Mouse (Mus musculus) heart, postnatal 36 days (tissue): ENCODE results near the gene Ddah2. TPM values are rescaled to one million over a fixed set of nuclear protein-coding genes. Genes with fewer than 3 reads are reported as not detected.
A peak's percentile ranks its signal among the peaks of the same experiment; 100 is the strongest.

ENCODE experiments used
- DNase-seq, 2 experiments: peaks; one replicate each; pipeline ENCODE4 v3.0.0; 2021 to 2022
- intact Hi-C: fragments of 180-260 bp; cut with DNase I; formaldehyde crosslinking; loops from one replicate; pipeline ENCODE4 v1.15.1; 2025
- total RNA-seq, 2 experiments: library from RNA; stranded (reverse); gene quantifications; 2 replicates each; pipeline ENCODE4 v1.2.3; 2021

Ddah2 gene
- total RNA-seq, 2 experiments from 2014 or later: 27.5 to 27.6 TPM

DNA sequence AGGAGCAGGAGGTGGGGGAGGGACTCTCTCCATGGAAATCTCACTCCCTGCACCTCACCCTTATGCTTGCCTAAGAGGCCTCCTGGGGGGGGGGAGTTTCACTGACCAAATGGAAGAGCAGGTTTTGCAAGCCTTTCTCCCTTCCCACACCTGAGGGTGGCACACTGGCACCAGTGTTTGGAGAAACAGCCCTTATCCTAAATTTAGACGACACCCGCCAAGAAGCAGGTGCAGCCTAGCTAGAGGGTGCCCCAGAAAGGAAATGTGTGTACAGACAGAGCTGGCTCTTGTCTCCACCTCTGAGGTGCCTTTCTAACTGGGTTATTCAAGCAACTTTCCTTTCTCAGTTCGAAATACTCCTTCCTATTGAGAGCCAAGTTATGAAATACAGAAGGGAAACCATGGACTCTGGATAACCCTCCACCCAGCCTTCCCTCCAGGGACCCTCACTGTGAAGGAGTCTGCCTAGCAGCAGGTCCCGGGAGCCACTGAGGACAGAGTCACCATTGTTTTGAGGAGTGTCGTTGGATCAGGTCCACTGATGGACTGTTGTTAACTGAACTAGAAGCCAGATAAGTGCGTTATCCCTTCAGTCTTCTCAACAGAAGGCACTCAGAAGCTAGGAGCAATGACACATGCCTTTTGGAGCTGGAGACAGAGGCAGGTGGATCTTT lies 11.9 kb downstream of the Ddah2 start:
- DNase-seq: no peak
- intact Hi-C loops: no loop called here

DNA sequence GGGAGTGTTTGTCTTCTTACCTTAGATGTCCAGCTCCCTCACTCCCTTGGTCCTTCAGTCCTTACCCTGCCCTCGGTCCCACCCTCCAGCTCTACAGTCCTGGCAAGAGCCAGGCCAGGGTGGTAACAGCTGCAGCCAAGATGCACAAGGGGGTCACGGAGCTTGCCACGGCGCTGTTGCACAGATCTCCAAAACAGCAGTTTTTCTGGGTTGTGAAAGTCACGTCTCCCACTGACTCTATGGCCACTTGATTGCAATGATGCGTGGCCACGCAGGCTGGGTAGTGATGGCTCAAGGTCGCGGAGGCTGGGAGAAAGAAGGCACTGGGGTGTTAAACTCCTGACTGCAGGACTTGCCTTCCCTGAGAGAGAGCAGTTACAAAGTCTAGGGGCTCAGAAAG lies 12.6 kb downstream of the Ddah2 start:
- DNase-seq: no peak

DNA sequence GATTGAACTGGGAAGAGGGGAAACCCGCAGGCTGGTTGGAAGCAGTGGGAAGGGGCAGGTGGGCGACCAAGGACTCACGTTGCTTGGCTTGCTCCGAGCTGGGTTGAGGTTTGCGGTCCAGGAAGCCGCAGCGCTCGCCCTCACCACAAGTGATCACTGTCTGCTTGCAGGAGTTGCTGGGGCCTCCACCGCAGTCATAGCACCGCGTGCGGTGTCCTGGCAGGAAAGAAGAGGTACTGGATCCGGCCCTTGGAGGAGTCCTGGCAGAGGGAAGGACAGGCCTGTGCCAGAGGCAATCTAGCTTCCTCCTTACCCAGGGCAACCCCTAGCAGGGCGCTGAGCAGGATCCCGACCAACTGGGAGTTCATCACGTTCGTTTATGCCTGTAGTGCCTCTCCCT lies 15.3 kb downstream of the Ddah2 start:
- intact Hi-C loops: no loop called here
- DNase-seq: no peak

More for the DNA sequence above, 12.6 kb downstream of the Ddah2 start:
- intact Hi-C loops: no loop called here

DNA sequence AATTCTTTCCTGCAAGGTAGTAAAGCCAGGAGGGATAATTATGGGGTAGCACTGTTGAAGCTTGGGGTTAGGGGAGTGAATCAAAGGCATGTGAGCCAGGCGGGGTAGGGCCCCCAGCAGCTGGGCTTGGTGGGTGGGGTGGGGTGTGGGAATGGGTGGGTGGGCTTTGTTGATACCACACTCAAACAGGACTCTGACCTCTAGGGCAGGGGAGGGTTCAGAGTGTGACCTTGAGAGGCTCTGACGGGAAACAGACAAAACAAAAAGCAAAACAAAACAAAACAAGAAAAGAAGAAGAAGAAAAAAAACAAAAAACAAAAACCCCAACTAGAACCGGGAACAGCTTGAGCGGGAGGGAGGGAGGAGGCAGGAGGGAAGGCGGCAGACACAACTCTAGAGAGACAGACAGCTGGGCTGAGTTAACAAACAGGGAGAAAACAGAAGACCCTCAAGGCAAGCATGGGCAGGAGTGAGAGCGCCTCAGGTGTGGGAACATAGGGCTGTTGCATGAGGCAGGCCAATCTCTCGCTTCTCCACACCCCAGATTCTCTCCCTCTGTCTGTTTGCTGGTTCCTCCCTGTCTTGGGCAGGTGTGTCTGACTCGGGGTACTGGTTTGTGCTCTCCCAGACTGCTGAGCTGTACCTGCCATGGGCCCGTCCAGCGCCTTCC lies 17.8 kb downstream of the Ddah2 start, which contains the start of gene Ly6g6e:
Gene Ly6g6e (plus strand): TSS at position 396 of the 670 bp plus-strand sequence.
- no peak for DNase-seq
- intact Hi-C loops: no loop called here

DNA sequence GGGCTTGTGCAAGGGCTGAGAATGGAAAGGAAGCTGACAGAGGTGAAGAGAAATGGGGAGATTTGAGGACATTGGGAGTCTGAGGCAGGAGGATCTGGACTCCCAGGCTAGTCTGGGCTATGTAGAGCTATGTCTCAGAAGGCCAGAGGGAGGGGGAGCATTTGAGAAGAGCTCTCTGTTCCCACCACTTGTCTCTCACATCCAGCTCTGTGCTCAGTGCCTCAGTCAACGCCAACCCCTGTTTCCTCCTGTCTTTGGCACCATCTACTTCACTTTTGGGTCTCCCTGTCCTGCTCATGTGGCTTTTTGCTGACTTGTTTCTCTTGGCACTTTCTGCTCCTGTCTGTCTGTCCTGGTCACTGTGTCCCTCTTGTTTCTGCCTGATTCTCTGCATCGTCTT lies 18.4 kb downstream of the Ddah2 start:
- intact Hi-C loops: no loop called here
- DNase-seq: no peak

DNA sequence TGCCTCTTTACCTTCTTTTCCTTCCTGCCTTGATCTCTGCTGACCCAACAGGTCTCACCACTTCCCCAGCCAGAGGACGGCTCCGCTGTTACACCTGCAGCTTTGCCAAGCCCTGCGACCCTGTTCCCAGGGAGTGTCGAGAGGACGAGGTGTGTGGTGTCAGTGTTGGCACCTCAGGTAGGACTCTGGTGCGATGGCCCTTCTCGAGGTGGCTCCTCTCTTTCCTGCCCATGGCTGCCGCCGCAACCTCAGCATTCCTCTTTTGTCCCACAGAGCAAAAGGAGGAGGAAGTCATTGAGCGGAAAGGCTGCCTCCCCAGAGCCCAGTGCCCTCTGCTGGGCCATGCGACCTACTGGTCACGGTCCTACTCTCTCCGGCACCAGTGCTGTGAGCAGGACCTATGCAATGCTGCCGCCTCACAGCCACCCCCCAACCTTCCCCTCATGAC lies 19.0 kb downstream of the Ddah2 start, which contains the start of gene Ly6g6d:
Gene Ly6g6d (minus strand): TSS at position 280 of the 448 bp plus-strand sequence.
- peak; percentile 55 to 67 for DNase-seq
- intact Hi-C loops: loop anchor here (1.0 kb wide), 1 partner anchor 57 kb away; no protein-coding TSS in a partner anchor

DNA sequence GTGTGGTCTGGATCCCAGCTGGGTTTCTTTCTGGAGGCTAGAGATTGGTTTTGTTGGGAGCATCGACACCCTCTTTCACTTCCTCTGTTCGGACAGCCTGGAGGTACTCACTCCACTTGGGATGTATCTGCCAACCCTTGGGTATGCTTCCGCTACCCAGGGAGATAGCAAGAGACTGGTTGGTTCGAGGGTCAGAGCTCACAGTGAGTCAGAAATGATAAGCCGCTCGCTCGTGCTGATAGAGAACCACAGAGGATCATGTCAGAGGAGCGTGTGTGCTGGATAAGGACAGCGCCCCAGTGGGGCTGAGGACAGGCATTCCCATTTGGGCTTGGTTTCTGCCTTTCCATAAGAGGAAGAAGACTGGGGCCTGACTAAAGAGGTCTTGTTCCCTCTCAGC lies 20.9 kb downstream of the Ddah2 start:
- DNase-seq: peak in 1 of 2 experiments; percentile 20
- intact Hi-C loops: no loop called here

DNA sequence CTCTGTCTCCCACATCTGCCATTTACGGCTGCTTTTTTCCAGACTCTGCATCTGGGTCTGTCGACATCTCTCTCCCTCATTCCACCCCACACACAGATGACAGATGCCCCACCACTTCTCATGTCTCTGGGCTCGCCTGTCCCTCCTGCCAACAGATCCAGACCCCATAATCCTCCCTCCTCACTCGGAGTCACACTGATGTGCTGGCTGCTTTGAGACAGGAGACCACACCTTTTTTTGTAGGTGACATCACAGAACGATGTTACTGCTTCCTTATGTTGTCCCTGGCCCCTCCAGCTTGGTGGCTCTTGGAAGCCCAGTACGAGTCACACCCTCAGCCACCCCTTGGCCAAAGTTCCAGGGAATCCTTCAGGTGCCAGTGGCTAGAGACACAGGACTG lies 21.4 kb downstream of the Ddah2 start:
- intact Hi-C loops: no loop called here
- DNase-seq: no peak

DNA sequence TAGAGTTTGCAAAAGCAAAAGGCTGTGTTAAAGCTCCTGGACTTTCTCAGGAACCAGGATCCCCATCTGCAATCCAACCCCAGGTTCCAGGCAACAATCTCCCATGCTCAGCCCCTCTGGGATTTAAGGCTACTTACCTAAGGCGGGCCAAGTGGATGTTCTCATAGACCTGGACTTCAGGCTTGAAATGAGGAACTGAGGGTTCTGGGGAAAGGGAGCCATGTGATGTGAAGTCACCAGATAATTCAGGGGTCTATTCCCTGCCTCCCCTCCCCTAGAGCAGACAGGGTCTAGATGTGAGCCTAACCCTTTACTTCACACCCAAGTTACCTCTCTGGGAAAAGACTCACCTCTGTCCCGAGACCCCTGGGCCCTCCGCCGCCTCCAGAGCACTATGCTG lies 21.9 kb downstream of the Ddah2 start:
- DNase-seq: no peak

DNA sequence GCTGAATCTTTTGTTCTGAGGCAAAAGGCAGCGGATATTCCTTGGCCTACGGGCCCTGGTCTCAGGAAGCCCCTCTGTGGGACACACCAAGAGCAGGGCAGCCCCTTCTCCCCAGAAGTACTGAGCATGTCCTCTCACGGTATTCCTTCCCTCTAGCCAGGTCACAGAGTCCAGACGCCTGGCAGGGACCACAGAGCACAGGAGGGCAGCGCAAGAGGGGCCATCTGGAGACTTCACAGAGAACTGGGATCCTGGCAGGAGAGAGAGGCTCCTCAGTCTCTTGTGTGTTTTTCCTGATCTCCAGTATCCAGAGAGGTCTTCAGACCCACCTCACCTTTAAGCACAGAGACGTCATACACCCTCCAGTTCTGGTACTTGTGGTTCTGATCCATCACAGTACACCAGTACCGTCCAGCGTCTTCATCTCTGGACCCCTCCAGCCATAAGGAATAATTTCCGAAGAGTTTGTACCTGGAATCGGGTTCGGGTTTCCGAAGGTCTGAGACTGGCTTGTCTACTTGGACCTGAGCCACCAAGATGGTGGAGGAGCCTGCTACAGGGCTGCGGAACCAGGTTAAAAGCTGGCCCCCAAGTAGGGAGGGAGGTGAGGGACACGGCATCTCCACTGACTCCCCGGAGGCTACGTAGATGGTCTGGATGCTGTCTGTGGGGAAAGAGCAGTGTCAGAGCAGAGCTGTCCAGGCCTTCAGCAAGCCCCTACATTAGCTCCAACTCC lies 24.2 kb downstream of the Ddah2 start:
- DNase-seq: no peak
- intact Hi-C loops: no loop called here

More for the DNA sequence above, 21.9 kb downstream of the Ddah2 start:
- intact Hi-C loops: no loop called here

DNA sequence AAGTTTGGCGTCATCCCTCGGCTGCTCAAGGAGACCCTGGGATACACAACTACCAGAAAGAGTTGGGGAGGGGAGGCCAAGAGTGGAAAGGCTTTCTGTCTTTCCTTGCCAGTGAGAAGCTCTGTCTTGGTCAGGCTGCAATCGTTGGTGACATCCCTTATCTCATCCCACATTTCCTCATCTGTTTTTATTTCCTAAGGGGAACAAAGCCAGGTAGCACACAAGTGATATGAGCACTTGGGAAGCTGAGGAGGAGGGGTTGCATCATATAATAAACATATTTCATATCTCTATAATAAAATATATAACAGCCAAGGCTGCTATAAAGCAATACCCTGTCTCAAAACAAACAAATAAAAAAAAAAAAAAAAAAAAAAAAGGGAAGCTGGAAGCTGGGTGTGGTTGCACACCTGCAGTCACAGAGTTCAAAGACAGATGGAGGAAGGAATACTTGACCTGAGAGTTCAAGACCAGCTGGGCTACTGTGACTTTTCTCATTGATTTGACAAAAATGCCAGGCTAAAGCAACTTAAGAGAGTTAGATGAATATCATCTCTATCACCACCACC lies 25.2 kb downstream of the Ddah2 start:
- DNase-seq: no peak
- intact Hi-C loops: no loop called here

DNA sequence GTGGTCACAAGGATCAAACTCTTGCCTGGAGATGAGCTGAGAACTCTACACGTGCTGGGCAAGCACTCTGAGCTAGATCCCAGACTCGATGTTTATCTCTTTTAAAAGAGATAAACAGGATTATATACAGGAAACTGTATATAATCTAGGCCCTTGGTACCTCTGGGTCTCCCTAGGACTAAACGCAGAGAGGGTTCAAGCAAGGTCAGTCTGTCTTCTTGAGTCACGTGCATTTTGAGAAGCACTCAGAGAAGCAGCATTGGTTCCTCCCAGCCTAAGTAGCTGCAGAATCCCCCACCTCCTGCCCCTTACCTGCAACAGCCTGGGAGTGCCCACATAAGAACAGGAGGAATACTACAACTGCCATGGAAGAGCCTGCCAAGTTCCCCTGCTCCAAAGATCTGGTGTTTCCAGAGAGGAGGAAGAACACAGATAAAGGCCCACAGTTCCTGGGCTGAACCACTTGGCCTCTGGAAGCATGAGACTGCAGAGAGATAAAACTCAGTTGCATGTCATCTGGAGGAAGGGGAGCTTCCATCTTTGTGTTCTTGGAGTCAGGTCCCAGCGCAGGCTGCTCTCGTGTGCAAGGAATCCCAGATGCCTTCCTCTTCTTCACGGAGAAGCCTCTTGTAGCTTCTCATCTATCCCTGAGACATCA lies 26.5 kb downstream of the Ddah2 start, which contains the start of gene Ly6g6f:
Gene Ly6g6f (minus strand): TSS at position 403 of the 658 bp plus-strand sequence.
- intact Hi-C loops: no loop called here
- no peak for DNase-seq

DNA sequence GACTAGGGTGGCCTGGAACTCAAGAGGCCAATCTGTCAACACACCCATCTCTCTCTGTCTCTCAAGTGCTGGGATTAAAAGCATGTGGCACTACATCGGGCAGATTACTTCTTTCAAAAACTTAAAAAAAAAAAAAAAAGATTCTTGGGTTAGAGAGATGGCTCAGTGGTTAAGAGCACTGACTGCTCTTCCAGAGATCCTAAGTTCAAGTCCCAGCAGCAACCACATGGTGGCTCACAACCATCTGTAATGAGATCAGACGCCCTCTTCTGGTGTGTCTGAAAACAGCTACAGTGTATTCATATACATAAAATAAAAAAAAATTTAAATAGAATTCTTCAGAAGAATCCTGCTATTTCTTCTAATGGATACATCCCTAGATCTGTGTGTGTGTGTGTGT lies 29.3 kb downstream of the Ddah2 start:
- no peak for DNase-seq
- intact Hi-C loops: loop anchor here (2.0 kb wide), 1 partner anchor 67 kb away; no protein-coding TSS in a partner anchor

DNA sequence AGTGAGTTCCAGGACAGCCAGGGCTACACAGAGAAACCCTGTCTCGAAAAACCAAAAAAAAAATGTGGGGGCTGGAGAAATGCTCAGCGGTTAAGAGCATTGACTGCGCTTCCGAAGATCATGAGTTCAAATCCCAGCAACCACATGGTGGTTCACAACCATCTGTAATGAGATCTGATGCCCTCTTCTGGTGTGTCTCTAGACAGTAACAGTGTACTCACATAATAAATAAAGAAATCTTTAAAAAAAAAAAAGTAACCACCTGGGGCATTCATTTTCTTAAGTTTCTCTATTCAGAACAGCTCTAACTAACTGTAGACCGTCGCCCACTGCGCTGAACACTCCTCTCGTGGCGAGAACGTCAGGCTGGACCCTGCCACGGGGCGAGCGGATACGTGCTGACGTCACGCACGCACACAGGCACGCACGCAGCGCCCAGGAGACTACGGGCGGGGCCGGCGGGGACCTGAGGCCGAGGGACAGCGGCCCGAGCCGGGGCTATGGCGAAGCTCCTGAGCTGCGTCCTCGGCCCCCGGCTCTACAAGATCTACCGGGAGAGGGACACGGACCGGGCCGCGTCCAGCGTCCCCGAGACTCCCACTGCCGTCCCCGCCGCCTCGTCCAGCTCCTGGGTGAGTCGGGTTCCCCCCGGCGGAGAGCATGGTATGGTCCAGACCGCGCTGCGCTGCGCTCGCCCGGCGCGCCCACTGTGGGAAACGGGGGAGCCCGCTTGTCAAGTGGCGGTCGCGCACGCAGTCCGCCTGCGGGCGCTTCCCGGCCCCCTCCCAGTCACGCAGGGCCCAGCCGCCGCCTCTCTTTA lies 30.2 kb downstream of the Ddah2 start, which contains the start of gene Abhd16a:
Gene Abhd16a (plus strand): TSS at position 439 of the 820 bp plus-strand sequence.
- peak; percentile 90 to 98 for DNase-seq
- intact Hi-C loops: loop anchor here (2.0 kb wide), 1 partner anchor 68 kb away; no protein-coding TSS in a partner anchor

DNA sequence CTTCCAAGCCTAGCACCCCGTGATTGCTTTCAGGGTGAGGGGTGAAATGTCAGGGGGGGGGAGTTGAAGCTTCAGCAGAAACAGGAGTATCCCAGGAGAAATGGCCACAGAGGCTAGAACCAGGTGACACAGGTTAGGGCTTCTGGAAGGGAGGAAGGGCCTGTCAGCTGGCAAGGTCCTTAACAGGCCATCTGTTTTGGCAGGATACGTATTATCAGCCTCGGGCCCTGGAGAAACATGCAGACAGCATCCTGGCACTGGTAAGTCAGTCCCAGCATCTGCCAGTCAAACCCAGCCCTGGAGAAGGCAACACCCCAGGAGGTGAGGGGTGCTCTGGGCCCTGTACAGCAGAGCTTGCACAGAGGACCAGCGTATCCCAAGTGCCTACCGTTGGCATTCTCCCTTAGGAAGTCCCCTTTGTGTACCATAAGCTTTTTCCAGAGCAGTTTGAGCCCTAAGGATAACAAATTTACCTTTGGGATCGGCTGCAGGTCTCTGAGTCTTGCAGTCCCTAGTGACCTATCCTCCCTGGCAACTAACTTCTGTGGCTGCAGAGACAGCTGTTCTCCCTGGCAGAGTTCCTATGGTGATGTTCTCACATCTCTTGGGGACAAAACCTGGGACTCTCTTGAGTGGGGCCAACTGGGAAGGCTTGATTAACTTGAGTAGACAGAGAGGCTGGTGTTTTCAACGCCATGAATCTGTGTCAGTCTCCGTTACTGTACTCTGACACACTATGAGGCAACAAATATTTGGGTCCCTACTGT lies 31.5 kb downstream of the Ddah2 start:
- DNase-seq: peak in 1 of 2 experiments; percentile 43
- intact Hi-C loops: no loop called here

DNA sequence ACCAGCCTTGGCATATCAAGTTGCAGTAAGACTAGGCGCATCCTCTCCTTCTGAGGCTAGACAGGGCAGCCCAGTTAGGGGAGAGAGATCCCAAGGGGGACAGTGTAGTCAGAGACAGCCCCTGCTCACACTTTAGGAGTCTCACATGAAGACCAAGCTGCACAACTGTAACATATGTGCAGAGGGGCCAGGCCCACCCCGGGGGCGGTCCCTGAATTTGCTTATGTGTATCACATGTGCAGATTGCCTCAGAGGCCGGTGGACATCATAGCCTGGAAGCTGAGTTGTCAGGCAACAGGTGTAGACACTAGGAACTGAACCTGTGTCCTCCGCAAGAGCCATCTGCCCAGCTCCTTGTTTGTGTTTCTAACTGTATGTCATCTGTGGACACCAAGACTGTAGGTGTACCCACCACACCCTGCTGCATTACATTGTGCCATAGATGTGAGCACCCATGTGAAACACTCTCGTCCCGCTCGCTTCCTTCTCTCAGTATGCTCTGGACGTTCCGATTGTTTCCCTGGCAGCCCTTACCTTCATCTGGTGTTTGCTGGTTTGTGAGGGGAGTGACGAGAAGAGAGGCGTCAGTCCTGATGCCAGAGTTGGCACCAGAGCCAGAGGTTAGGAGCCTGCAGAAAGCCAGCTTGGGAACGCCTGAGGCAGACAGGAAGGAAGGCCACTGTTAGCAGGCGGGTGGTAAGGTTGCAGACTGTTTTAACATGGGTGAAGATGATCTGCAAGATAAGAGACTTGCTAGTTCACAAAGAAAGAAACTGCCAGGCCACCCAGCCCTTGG lies 33.8 kb downstream of the Ddah2 start:
- DNase-seq: no peak
- intact Hi-C loops: no loop called here

DNA sequence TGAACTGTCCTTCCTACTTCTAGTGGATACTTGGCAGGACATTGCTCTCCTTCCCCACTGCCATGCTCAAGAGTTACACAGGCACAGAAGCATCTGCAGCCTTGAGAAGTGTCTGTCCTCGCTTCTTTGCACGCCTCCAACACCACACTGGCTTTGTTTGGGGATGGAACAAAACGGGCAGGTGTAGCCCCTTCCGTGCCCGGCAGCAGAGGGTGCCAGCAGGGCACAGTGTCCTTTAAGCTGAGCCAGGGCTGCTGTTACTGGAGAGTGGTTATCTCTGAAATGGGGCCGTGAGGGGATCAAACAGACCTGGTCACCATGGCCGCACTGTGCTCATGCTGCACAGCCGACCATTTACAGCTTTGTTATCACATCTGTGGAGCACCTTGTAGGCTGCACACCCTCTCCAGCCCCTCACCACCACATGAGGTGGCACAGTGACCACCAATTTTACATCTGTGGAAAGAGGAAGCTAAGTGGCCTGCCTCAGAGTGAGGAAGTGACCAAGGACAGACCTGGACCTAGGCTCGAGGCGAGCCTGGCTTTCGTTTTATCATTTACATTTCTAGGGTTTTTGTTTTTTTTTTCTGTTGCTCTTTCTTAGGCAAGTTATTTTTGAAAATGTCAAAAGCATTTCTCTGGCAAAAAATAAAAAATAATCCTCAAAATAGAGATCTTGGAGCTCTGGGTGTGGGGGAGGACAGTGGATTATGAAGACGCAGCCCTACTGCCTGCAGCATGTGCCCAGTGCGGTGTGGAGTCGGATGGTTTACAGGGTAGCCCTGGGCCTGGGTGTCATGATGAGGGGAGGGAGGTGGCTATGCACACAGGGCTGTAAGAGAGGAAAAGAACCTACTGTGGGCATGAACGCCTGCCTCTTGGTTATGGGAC lies 35.9 kb downstream of the Ddah2 start:
- no peak for DNase-seq
- intact Hi-C loops: no loop called here
